Mouse (Mus musculus) forebrain, embryonic 10.5 days (tissue): ENCODE results near the gene Utrn. TPM values are rescaled to one million over a fixed set of nuclear protein-coding genes. Genes with fewer than 3 reads are reported as not detected.

Experiments used
- DNase-seq: peaks from one replicate; pipeline ENCODE4 v3.0.0-alpha.2; 2017; ENCODE audit warnings: low spot score; ENCODE audit errors: extremely low spot score
- H3K27ac ChIP-seq: fragments of 300-500 bp; sonication (generic); 2 replicates; pipeline ENCODE4 v1.5.1; 2016; ENCODE audit warnings: mild to moderate bottlenecking
- H3K27me3 ChIP-seq: fragments of 300-500 bp; sonication (generic); 2 replicates; pipeline ENCODE4 v1.6.1; 2016; ENCODE audit warnings: mild to moderate bottlenecking; ENCODE audit not compliant: poor library complexity, severe bottlenecking
- H3K36me3 ChIP-seq: fragments of 300-500 bp; sonication (generic); replicated peaks from 2 replicates; pipeline ENCODE4 v1.6.1; 2016; ENCODE audit warnings: mild to moderate bottlenecking, moderate library complexity
- H3K4me1 ChIP-seq: fragments of 300-500 bp; sonication (generic); 2 replicates; pipeline ENCODE4 v1.6.1; 2016
- H3K4me3 ChIP-seq: fragments of 300-500 bp; sonication (generic); 2 replicates; pipeline ENCODE4 v1.5.1; 2016; ENCODE audit warnings: mild to moderate bottlenecking, moderate library complexity
- H3K9me3 ChIP-seq: fragments of 300-500 bp; sonication (generic); 2 replicates; pipeline ENCODE4 v1.6.1; 2016; ENCODE audit warnings: mild to moderate bottlenecking, moderate library complexity
- WGBS: fragments of 180-500 bp; shearing (Covaris S2); methylation state at CpG from one replicate; pipeline ENCODE4 v1.1.7; 2016; 5-methylcytosine and 5-hydroxymethylcytosine counted together
- polyA plus RNA-seq: library from polyadenylated mRNA; unstranded; fragments of >200 nt; fragmentation: Nextera tagmentation; extraction: Ambion mirVana; gene quantifications from 2 replicates; pipeline ENCODE4 v1.2.1, GENCODE M21; 2016

Utrn gene
- polyA plus RNA-seq, 1 experiment from 2014 or later, result 44.3 TPM

DNA sequence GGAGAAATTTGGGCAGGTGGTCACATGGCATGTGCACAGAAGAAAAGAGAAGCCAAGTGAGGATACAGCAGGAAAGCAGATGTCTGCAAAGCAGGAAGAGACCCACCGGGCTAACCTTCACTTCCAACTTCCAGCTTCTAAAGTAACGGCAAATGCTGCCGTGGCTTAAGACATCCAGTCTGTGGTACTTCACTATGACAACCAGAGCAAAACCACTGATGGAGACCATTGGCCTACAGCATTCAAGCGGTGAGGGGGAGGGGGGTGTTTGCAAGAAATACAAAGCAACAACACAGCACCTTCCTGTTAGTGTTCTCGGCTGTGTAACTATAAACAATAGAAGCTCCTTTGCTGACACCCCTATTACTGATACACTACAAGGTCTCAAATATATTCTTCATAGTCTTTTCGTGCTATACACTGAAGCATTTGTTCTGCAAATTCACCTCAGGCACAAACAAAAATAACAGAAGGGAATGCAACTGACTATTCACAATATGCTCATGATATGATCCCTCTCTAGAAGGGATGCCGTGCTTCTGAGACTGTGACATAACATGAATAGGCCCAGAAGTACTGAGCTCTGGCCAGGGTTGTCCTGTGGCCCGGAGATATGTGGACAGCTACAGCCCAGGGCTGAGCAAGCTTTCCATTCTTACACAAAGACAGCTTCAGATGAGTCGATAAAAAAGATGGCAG lies 530.0 kb downstream of the Utrn start:
- Histone ChIP-seq H3K9me3 (no peaks in the 10 kb centered on the region), H3K27ac (no peak overlapping the region), H3K27me3 (no peaks in the 10 kb centered on the region), H3K4me3 (no peak overlapping the region), H3K36me3 (no peaks in the 10 kb centered on the region), H3K4me1 (no peaks in the 10 kb centered on the region)
- 86% methylated on average over 9 of the region's 9 CpGs for WGBS
- DNase-seq, result no peak

Other genes with a start within 250 kb of the Utrn start
- gene Stx11, start 94.9 kb upstream of the Utrn start, polyA plus RNA-seq, result 1.4 and 1.8 TPM in 2 replicates
- 48.2 and 48.6 TPM in 2 replicates for gene Sf3b5, start 136.0 kb upstream of the Utrn start, polyA plus RNA-seq
- gene Plagl1, start 191.1 kb upstream of the Utrn start, polyA plus RNA-seq, result 86.7 and 89.5 TPM in 2 replicates